Mouse (Mus musculus) kidney, postnatal 36 days (tissue): ENCODE measurements around the gene Xrcc5.

ENCODE experiments used
- DNase-seq, 2 experiments: peaks; one replicate each; pipeline ENCODE4 v3.0.0; 2021 to 2022; ENCODE audit warnings: mixed read lengths in 2 of 2

Xrcc5 gene

GRCm38 (mm10) chr1:72307317-72307798, at the start of gene Xrcc5:
Gene Xrcc5, plus strand, starts transcription at chr1:72307421.
- DNase-seq: peak; percentile 94 to 95

- DNase-seq: no peak
These were observed 44.1 kb upstream of the Xrcc5 start for GRCm38 (mm10) chr1:72263099-72263498.

GRCm38 (mm10) chr1:72278085-72278484, 29.1 kb upstream of the Xrcc5 start:
- DNase-seq: no peak

GRCm38 (mm10) chr1:72282604-72283003, 24.6 kb upstream of the Xrcc5 start:
- DNase-seq: peak in 1 of 2 experiments; percentile 39

DNA sequence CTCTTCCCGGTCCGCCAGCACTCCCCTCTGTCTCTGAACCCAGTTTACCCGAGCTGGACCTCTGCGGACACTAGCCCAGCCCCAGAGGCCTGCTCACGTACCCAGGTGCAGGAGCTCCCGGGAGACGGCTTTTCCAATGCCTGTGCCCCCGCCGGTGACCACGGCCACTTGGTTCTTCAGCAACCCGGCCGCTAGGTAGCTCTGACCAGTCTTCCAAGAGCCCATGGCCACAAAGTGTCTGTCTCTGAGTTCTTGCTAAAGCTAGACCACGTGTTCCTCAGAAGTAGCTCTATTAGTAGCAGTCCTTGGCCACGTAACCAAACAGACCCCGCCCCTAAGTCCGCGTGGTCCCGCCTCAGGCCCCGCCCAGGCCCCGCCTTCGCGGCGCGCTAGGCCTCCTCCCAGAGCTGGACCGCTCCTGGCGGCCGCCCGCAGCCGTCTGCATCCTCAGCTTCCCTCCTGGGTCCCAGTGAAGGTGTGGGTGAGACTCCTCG, 23.2 kb upstream of the Xrcc5 start, which contains the start of the genes Pecr and Tmem169:
Gene Pecr, minus strand, starts transcription at position 323 of the 494 bp plus-strand sequence.
Gene Tmem169, plus strand, starts transcription at position 378 of the 494 bp plus-strand sequence.
- peak; percentile 95 to 97 for DNase-seq

DNA sequence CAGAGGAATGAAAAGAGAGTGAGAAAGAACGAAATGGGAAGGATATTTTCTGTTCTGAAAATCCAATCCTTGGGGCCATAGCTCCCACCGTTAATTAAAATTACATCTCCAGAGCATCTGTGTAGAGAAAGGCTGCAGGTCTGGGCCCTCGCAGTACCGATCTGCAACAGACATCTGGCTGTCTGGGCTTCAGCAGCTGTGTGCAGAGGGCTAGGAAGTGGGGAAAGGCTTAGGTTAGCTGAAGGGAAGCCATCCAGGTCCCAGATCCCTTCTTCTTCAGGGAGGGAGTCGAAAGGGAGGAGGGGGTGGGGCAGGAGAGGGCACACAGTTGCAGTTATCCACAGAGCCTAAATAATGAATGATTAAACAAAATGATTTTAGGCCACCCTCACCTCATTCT, 22.7 kb upstream of the Xrcc5 start:
- no peak for DNase-seq

DNA sequence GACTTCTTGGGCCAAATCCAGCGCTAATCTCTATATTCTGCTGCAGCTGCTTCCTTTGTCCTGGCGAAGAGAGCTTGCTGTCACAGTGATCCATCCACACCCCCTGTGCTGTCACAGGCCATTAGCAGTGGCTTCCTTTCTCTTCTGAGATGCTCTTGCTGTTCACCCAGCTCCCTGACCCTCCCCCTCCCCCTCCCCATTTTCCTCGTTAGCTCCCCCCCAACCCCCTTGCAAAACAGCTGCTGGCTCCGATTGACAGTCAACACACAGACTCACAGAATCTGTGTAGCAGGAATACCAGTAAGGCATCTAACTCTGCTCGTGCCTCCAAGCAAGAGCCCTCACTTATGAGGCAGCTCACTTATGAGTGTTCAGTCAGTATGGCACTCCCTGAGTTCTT, 20.3 kb upstream of the Xrcc5 start:
- DNase-seq: no peak

GRCm38 (mm10) chr1:72287893-72288292, 19.3 kb upstream of the Xrcc5 start:
- DNase-seq: peak; percentile 51 to 77

DNA sequence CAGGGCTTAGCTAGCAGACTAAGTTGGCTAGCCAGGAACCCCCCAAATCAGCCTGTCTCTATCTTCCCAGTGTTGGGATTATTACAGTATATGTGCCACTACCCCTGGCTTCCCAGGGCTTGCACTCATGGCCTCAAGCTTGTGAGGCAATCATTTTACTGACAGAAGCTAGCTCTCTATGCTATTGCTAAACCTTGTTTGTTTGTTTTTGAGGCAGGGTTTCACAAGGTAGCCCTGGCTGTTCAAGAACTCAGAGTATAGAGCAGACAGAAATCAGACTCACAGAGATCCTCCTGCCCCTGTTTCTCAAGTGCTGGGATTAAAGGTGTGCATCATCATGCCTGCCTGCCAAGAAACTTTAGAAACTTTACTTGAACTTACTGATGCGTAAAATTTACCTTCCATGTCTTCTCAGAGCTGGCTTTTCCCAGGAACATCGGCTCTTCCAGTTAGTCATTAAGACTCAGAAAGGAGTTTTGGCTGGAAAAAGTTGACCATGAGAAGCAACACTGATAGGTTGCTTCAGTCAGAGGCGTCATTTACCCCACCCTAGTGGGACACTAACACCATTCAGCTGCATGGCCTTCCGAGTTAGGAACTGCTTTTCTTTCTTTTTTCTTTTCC, 18.6 kb upstream of the Xrcc5 start:
- peak; percentile 29 to 76 for DNase-seq

DNA sequence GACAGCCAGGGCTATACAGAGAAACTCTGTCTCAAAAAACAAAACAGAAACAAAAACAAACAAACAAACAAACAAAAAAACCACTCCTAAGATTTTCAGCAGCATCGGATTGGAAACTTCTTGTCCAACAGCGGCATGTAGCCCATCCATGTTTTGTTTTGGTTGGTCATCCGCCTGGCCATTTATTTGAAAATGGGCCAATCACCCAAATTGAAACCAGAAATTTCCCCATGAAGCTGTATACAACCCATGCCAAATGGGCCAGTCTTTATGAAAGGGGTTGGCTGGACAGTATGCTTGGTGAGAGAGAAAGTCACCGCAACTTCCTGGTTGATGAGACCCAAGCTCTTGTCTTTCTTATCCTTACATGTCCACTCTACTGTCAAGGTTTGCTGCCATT, 16.3 kb upstream of the Xrcc5 start:
- no peak for DNase-seq

- peak in 1 of 2 experiments; percentile 18 for DNase-seq
These were observed 15.8 kb upstream of the Xrcc5 start for GRCm38 (mm10) chr1:72291421-72291820.

DNA sequence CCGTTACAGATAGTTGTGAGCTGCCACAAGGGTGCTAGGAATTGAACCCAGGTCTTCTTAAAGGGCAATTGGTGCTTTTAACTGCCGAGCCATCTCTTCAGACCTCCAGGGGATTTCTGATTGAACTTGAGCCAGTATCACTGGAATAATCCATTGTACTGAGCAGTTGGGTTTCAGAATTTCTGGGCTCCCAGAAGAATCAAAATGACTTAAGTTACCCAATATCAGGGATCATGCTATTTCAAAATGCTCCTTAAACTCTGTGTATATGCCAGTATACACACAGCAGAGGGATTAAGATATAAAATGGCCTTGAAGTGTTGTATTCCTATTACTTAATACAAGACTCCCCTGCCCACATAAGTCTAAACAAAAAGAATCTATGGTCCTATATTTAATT, 15.3 kb upstream of the Xrcc5 start:
- DNase-seq: no peak

DNA sequence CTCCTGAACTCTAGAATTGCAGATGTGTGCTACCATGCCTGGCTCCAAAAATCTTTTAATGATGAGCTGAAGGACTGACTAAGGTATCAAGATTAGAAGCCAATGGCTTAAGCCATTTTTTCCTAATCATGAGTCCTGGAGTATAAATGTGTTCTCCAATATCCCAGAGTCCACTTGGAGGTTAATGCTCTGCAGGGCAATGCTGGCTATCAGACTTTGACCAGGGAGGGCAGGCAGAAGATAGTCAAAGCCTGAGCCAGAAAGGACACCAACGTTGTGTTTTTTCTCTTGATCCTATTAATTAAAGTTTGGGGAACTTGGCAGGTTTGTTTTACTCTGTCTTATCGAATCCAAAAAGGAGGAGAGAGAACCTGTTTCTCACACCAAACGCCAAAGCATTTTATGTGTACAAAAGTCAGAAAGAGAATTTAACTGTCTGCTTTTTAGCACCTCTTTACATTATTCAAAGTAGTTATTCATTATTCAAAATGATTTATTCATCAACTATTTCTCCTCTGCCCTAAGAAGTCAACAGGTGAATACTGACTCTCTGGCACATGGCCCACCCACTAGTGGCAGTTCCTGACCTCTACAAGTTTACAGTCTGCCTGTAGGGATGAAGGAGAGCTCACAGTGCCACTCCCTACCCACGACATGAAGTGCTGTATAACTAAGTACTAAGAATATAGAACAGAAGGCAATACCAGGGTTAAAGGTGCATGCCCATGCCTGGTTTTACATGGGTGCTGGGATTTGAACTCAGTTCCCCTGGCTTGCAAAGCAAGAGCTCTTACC, 13.2 kb upstream of the Xrcc5 start:
- DNase-seq: peak; percentile 82 to 87

- no peak for DNase-seq
These were observed 11.5 kb upstream of the Xrcc5 start for GRCm38 (mm10) chr1:72295746-72296145.

DNA sequence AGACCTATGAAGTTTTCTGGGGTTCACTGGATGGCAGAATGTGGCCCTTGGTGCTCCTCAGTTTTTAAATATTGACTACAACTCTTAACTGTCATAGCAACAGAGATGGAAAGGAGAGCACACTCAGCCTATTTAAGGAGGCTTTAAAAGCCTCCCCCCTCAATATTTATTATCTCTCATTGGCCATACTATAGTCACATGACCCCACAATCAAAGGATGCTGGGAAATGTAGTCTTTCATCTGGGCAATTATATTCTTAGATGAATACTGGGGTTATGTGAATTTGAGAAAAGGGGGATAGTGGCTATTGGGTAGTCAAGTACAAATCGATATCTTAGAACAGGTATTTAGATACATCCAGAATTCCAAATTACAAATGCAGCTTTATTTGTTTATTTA, 5.4 kb upstream of the Xrcc5 start:
- DNase-seq: no peak

- no peak for DNase-seq
These were observed 980 bp upstream of the Xrcc5 start for GRCm38 (mm10) chr1:72306241-72306640.

GRCm38 (mm10) chr1:72306679-72307181, 491 bp upstream of the Xrcc5 start:
- DNase-seq: peak in 1 of 2 experiments; percentile 64

DNA sequence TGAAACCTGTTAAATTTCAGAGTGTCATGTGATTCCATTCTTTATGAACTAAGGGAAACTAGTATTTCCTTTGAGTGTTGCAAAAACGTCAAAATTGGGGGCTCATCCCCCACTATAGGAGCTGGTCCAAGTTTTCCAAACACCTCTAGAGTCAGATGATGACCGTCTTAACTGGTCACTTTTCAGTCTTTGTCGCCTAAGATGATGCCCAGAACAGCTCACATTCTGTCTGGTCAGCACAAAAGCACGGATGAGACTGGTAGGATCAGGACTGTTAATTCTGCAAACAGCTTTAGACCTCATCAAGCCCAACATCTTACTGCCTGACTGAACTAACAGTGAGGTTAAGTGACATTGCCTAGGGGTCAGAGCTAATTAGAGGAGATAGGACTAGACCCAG, 1.7 kb downstream of the Xrcc5 start:
- no peak for DNase-seq

GRCm38 (mm10) chr1:72309744-72310424, 2.7 kb downstream of the Xrcc5 start:
- DNase-seq: no peak

- no peak for DNase-seq
These were observed 5.6 kb downstream of the Xrcc5 start for GRCm38 (mm10) chr1:72312701-72313398.

DNA sequence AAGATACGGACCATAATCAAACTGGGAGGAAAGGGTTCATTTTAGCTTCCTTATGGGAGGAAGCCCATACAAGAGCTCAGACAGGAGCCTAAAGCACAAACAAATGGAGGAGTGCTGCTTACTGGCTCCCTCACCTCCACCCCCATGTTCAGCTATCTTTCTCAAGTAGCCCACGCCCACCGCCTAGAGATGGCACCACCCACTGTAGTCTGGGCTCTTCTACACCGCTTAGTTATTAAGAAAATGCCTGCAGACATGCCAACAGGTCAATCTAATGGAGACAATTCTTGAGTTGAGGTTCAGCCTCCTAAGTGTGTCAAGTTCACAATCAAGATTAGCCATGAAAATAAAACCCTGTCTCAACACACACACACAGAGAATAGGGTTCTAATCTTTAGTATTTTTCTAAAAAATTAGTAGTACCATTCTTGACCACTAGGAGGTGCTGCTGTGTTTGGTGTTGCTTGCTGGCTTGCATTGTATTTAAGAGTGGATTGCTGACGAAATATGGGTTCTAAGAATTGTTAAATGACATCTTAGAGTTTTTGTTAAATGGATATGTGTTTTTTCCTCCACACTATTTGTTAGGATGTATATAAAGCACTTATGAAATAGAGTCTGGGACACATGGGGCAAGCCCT, 6.3 kb downstream of the Xrcc5 start:
- no peak for DNase-seq

- no peak for DNase-seq
These were observed 8.2 kb downstream of the Xrcc5 start for GRCm38 (mm10) chr1:72315447-72315846.
